Mouse (Mus musculus): ENCODE measurements around the gene Mrpl37. TPM values are rescaled to one million over a fixed set of nuclear protein-coding genes. Genes with fewer than 3 reads are reported as not detected.
A peak's percentile ranks its signal among the peaks of the same experiment; 100 is the strongest.

Gene Mrpl37
- polyA plus RNA-seq, 1 experiment from 2014 or later = 95.5 TPM

DNA sequence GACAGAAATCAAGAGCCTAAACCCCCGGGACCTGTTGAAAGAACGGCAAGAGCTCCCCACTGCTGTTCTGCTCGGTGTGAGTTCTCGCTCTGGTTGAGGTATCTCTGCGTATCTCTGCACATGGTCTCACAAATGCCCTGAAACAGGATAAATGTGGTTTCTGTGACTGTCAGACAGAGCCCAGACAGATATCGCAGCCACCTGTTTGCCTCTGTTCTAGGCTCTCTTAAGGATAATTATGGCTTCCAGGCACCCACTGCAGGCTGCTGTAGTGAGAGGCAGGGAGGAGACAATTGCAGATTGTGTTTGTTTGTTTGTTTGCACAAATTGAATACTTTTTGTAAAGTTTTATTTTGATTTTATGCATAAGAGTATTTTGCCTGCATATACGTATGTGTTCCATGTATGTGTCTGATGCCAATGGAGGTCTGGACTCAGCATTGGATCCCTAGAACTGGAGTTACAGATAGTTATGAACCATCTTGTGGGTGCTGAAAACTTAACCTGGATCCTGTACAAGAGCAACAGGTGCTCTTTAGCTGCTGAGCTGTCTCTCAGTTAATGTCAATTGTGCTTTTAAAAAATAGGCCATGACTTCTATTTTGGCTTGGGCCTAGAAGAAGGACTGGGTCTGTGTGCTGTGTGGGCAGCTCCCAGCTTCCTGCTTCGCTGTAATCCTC, 55.2 kb downstream of the Mrpl37 start:
- H3K27ac ChIP-seq (replicated peaks; ENCODE audit: low read depth, low read length) = peak overlapping the region; percentile 54; the same call in 1 of the 2 replicates
- ATAC-seq (ENCODE audit: low read depth) (no peak), DNase-seq (ENCODE audit: low spot score) (no peak)
- no peak overlapping the region for H3K9ac ChIP-seq (ENCODE audit: low read depth, low read length)
- H3K9me3 ChIP-seq (ENCODE audit: control insufficient read depth, low read length) = no peaks in the 10 kb centered on the region
- no peak overlapping the region for H3K4me3 ChIP-seq (ENCODE audit: low read depth, low read length)
- H3K4me2 ChIP-seq (ENCODE audit: low read depth, low read length) = no peak overlapping the region
- H3K27me3 ChIP-seq (replicated peaks; ENCODE audit: control insufficient read depth, insufficient read depth, low read length) = no peaks in the 10 kb centered on the region
- peaks cover 23% of the 10 kb centered on the region for H3K4me1 ChIP-seq (ENCODE audit: control insufficient read depth, insufficient read depth, low read length)
- 76% methylated on average over 8 of the region's 8 CpGs for WGBS
- peaks cover 11% of the 10 kb centered on the region; the same call in 1 of the 2 replicates for H3K36me3 ChIP-seq (ENCODE audit: control insufficient read depth, insufficient read depth, low read length)

DNA sequence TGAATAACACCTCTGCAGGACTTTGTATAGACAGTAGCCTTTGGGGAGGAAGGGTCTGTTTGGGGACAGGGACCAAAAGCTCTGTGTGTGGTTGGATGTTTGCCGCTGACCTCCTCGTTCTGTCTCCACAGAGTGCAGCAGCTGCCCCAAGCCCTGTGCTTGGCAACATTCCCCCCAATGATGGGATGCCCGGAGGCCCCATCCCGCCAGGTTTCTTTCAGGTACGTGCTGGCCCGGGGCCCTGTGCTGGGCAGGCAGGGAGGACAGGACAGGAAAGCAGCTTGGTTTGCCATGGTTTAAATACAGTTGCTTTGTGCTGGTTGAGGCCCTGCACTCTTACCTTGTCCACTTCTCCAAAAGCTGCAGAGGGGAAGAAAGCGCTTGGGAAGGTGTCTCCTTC, 57.1 kb downstream of the Mrpl37 start:
- DNase-seq (ENCODE audit: low spot score) (no peak), ATAC-seq (ENCODE audit: low read depth) (no peak)
- no peaks in the 10 kb centered on the region for H3K9me3 ChIP-seq (ENCODE audit: control insufficient read depth, low read length)
- H3K36me3 ChIP-seq (ENCODE audit: control insufficient read depth, insufficient read depth, low read length) = peaks cover 11% of the 10 kb centered on the region; the same call in 1 of the 2 replicates
- H3K9ac ChIP-seq (ENCODE audit: low read depth, low read length) = no peak overlapping the region
- WGBS = 90% methylated on average over 7 of the region's 7 CpGs
- H3K27ac ChIP-seq (replicated peaks; ENCODE audit: low read depth, low read length) = no peak overlapping the region
- no peak overlapping the region for H3K4me3 ChIP-seq (ENCODE audit: low read depth, low read length)
- peaks cover 19% of the 10 kb centered on the region for H3K4me1 ChIP-seq (ENCODE audit: control insufficient read depth, insufficient read depth, low read length)
- H3K4me2 ChIP-seq (ENCODE audit: low read depth, low read length) = no peak overlapping the region
- H3K27me3 ChIP-seq (replicated peaks; ENCODE audit: control insufficient read depth, insufficient read depth, low read length) = no peaks in the 10 kb centered on the region

DNA sequence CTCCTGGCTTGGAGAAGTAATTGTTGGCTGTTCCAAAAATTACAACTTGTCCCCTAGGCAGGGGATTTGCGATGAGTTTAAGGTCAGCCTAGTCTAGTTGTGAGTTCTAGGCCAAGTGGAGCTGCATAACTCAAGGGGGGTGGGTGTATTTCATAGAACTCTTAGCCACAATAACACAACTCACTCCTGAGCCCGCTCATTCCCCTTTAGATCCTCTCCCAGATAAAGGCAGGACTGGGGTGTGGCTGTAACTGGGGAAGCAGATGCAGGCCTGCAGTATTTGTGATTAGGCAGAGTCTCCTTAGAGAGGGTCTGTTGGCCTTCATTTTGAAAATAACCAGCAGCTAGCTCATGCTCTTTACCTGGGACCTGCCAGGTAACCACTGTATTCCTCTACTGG, 58.5 kb downstream of the Mrpl37 start:
- peaks cover 18% of the 10 kb centered on the region for H3K4me1 ChIP-seq (ENCODE audit: control insufficient read depth, insufficient read depth, low read length)
- H3K27ac ChIP-seq (replicated peaks; ENCODE audit: low read depth, low read length) = no peak overlapping the region
- no peak for DNase-seq (ENCODE audit: low spot score)
- no peak overlapping the region for H3K9ac ChIP-seq (ENCODE audit: low read depth, low read length)
- H3K4me2 ChIP-seq (ENCODE audit: low read depth, low read length) = no peak overlapping the region
- no peak for ATAC-seq (ENCODE audit: low read depth)
- no peaks in the 10 kb centered on the region for H3K9me3 ChIP-seq (ENCODE audit: control insufficient read depth, low read length)
- 86% methylated on average over 2 of the region's 2 CpGs for WGBS
- peaks cover 11% of the 10 kb centered on the region; the same call in 1 of the 2 replicates for H3K36me3 ChIP-seq (ENCODE audit: control insufficient read depth, insufficient read depth, low read length)
- no peak overlapping the region for H3K4me3 ChIP-seq (ENCODE audit: low read depth, low read length)
- no peaks in the 10 kb centered on the region for H3K27me3 ChIP-seq (replicated peaks; ENCODE audit: control insufficient read depth, insufficient read depth, low read length)

DNA sequence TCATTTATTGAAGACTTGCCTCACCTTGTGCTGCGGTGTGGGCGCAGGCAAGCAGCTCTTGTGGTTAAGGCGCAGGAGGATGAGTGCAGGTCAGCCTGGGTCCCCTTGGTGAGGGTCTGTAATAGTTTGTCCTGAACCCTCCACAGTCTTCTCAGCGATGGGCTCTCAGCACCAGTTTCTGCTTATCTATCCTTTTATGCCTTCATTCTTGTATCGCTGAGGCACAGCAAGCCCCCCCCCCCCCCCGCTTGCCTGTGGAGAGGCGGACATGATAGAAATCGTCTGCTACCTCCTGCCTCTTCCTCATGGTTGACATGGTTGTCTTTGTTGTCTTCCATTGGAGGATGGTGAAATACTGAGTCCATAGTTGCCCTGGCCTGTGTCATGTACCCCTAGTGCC, 59.3 kb downstream of the Mrpl37 start:
- H3K27me3 ChIP-seq (replicated peaks; ENCODE audit: control insufficient read depth, insufficient read depth, low read length) = no peaks in the 10 kb centered on the region
- H3K9me3 ChIP-seq (ENCODE audit: control insufficient read depth, low read length) = no peaks in the 10 kb centered on the region
- ATAC-seq (ENCODE audit: low read depth) = no peak
- 89% methylated on average over 7 of the region's 8 CpGs for WGBS
- H3K4me1 ChIP-seq (ENCODE audit: control insufficient read depth, insufficient read depth, low read length) = peaks cover 25% of the 10 kb centered on the region
- DNase-seq (ENCODE audit: low spot score) = no peak
- H3K4me3 ChIP-seq (ENCODE audit: low read depth, low read length) = no peak overlapping the region
- H3K4me2 ChIP-seq (ENCODE audit: low read depth, low read length) = no peak overlapping the region
- H3K9ac ChIP-seq (ENCODE audit: low read depth, low read length) = no peak overlapping the region
- H3K27ac ChIP-seq (replicated peaks; ENCODE audit: low read depth, low read length) = no peak overlapping the region
- H3K36me3 ChIP-seq (ENCODE audit: control insufficient read depth, insufficient read depth, low read length) = peaks cover 8% of the 10 kb centered on the region; the same call in 1 of the 2 replicates

DNA sequence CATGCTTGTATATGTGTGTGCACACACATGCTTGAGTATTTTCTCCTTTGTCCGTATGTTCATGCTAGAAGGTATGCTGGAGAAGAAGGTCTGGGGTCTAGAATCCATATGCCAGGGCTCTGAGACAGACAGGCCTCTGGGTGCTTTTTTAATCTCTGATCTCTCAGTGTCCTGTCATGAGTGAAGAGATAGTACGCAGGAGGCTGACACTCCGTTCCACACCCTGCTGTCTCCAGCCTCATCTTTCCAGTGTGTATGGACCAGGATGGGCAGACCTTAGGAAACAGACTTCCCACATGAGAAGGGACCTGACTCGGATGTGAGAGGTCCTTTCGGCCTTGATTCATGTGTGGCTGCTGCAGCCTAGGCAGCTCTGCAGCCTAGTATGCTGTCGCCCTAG, 59.9 kb downstream of the Mrpl37 start:
- H3K9me3 ChIP-seq (ENCODE audit: control insufficient read depth, low read length) = no peaks in the 10 kb centered on the region
- no peak overlapping the region for H3K4me3 ChIP-seq (ENCODE audit: low read depth, low read length)
- 85% methylated on average over 6 of the region's 6 CpGs for WGBS
- H3K36me3 ChIP-seq (ENCODE audit: control insufficient read depth, insufficient read depth, low read length) = peaks cover 7% of the 10 kb centered on the region; the same call in 1 of the 2 replicates
- DNase-seq (ENCODE audit: low spot score) (no peak), ATAC-seq (ENCODE audit: low read depth) (no peak)
- H3K4me2 ChIP-seq (ENCODE audit: low read depth, low read length) = no peak overlapping the region
- H3K27ac ChIP-seq (replicated peaks; ENCODE audit: low read depth, low read length) = no peak overlapping the region
- H3K9ac ChIP-seq (ENCODE audit: low read depth, low read length) = no peak overlapping the region
- H3K27me3 ChIP-seq (replicated peaks; ENCODE audit: control insufficient read depth, insufficient read depth, low read length) = no peaks in the 10 kb centered on the region
- H3K4me1 ChIP-seq (ENCODE audit: control insufficient read depth, insufficient read depth, low read length) = peaks cover 22% of the 10 kb centered on the region

DNA sequence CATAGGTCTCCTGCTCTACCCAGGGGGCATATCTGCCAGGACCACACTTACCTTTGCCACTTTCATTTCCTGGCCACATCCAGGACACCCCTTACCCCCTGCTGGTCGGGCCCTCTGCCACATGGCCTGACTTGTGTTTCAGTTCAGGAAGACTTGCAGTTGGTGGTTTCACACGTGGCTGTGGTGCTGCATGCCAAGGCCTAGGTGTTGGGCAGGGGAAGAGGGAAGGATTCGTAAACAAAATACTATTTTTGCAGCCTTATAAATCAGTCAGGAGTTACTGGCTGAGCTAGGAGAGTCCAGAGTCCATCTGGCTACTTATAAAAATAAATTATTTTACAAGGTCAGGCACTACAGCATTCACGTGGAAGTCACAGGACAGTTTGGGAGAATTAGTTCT, 60.4 kb downstream of the Mrpl37 start:
- Histone ChIP-seq H3K27ac (replicated peaks; ENCODE audit: low read depth, low read length) (no peak overlapping the region), H3K9me3 (ENCODE audit: control insufficient read depth, low read length) (no peaks in the 10 kb centered on the region), H3K4me1 (ENCODE audit: control insufficient read depth, insufficient read depth, low read length) (peaks cover 22% of the 10 kb centered on the region), H3K36me3 (ENCODE audit: control insufficient read depth, insufficient read depth, low read length) (peaks cover 7% of the 10 kb centered on the region; the same call in 1 of the 2 replicates), H3K9ac (ENCODE audit: low read depth, low read length) (no peak overlapping the region), H3K27me3 (replicated peaks; ENCODE audit: control insufficient read depth, insufficient read depth, low read length) (no peaks in the 10 kb centered on the region), H3K4me3 (ENCODE audit: low read depth, low read length) (no peak overlapping the region), H3K4me2 (ENCODE audit: low read depth, low read length) (no peak overlapping the region)
- ATAC-seq (ENCODE audit: low read depth) (no peak), DNase-seq (ENCODE audit: low spot score) (no peak)
- WGBS = 74% methylated on average over 4 of the region's 4 CpGs

Other genes starting within 250 kb of the Mrpl37 start
- 72.9 and 88.2 TPM in 2 replicates for gene Ssbp3, start 156.2 kb downstream of the Mrpl37 start, polyA plus RNA-seq (2014; fragmentation: Nextera tagmentation; extraction: Ambion mirVana)
- gene Cyb5rl, start 120 bp upstream of the Mrpl37 start, polyA plus RNA-seq (2014; fragmentation: Nextera tagmentation; extraction: Ambion mirVana) = 5.3 and 8.6 TPM in 2 replicates
- 0.11 TPM in 1 of 2 replicates, not detected in the other for gene Cdcp2, start 30.0 kb upstream of the Mrpl37 start, polyA plus RNA-seq (2014; fragmentation: Nextera tagmentation; extraction: Ambion mirVana)
- 464 and 480 TPM in 2 replicates for gene Tmem59, start 111.5 kb upstream of the Mrpl37 start, polyA plus RNA-seq (2014; fragmentation: Nextera tagmentation; extraction: Ambion mirVana)
- 36.8 and 41.4 TPM in 2 replicates for gene Tceanc2, start 112.2 kb upstream of the Mrpl37 start, polyA plus RNA-seq (2014; fragmentation: Nextera tagmentation; extraction: Ambion mirVana)
- gene Ldlrad1, start 142.3 kb upstream of the Mrpl37 start, polyA plus RNA-seq (2014; fragmentation: Nextera tagmentation; extraction: Ambion mirVana) = 0.18 TPM in 1 of 2 replicates, not detected in the other
- 75.2 and 77.6 TPM in 2 replicates for gene Lrrc42, start 186.7 kb upstream of the Mrpl37 start, polyA plus RNA-seq (2014; fragmentation: Nextera tagmentation; extraction: Ambion mirVana)
- 43.1 and 50.6 TPM in 2 replicates for gene Hspb11, start 186.7 kb upstream of the Mrpl37 start, polyA plus RNA-seq (2014; fragmentation: Nextera tagmentation; extraction: Ambion mirVana)
- not detected in 2 replicates for gene Dio1, start 240.3 kb upstream of the Mrpl37 start, polyA plus RNA-seq (2014; fragmentation: Nextera tagmentation; extraction: Ambion mirVana)
- gene Yipf1, start 247.5 kb upstream of the Mrpl37 start, polyA plus RNA-seq (2014; fragmentation: Nextera tagmentation; extraction: Ambion mirVana) = 52.4 and 55.9 TPM in 2 replicates

All from embryonic facial prominence, embryonic 14.5 days (tissue).